Mouse (Mus musculus): ENCODE data around the gene Crip3.

Crip3 gene

DNA sequence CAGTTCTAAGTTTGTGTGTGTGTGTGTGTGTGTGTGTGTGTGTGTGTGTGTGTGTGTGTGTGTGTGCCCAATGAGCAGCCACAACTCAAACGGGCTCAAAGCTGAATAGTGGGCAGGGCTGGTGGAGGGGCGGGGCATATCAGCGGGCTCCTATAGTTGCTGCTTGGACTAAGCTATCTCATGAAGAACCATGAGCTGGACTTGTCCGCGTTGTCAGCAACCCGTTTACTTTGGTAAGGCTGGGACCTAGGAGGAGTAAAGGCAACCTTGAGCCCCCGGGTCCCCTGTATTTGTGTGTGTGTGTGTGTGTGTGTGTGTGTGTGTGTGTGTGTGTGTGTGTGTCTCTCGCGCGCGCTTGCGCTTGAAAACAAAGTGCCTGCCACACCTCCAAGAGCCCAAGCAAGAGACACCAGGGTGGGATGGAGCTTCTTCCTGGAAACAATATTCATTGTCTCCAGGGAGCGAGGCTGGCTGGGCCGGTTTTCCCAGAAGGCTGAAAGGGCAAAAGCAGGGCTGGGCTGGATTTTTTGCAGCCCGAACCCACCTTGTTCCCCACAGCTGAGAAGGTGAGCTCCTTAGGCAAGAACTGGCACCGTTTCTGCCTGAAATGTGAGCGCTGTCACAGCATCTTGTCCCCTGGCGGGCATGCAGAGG lies at the start of gene Crip3:
Gene Crip3 (plus strand): TSS at position 166 of the 654 bp plus-strand sequence.
- peak; percentile 15 for DNase-seq (ENCODE audit: low read depth)

DNA sequence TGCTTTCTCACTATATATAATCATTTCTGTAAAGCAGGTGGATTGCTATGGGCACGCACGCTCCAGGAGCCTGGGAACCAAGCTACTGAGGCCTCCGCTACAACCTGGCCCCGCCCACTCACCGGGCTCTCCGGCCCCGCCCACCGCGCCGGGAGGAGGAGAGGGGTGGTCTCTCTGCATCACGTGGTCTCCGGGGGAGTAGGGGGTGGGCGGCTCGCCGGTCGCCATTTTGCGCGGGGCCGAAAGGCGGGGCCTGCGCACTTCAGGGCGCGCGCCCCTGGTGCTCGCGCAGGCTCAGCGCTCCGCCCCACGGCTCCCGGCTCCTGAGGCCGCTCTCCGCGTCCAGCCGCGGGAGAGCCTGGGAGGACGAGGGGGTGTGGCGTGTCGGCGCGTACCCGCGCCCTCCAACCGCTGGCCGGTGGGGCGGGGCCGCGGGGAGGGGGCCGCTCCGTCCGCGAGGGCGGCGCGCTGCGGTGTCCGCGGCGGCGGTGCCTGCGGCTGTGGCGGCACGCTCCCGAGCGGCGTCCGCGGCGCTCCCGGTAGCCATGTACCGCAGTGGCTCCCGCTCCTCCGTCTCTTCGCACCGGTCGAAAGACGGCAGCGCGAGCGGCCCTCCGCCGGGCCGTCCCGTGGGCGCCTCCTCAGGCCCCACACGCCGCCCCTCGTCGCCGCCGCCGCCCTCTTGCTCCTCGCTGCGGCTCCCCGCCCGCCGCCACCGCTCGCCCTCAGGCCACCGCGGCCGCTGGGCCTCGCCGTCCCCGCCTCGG lies 45.2 kb upstream of the Crip3 start, which contains the start of gene Zfp318:
Gene Zfp318 (plus strand): TSS at position 438 of the 767 bp plus-strand sequence.
- DNase-seq (ENCODE audit: low read depth): peak; percentile 95

DNA sequence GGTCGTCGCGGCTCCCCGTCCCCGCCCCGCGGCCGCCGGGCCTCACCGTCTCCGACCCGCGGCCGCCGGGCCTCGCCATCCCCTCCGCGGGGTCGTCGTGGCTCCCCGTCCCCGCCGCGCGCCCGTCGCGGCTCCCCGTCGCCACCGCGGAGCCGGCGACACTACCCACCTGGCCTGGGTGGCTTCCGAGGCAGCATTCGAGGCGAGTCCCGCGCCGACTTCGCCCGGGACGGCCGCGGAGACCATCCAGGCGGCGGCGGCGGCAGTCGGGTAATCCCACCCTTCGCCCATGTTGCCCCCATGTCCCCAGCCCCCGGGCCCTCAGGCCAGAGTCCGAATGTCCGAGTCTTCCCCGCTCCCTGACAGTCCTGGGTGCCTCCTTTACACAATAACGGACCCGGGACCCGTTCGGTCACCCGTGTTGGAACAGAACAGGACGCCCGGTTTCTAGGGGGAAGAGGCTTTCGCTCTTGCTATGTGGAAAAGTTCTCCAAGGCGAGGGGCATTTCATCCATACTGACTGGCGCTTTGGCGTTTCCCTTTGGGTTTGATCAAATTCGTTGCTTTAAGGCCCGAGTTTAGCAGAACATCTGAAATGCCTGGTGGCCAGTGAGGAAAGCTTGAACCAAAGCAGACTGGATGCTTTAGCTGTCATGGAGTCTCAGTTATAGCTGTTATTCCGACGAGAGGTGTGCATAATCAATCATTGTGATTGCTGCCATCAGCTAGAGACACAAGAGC lies 44.5 kb upstream of the Crip3 start:
- DNase-seq (ENCODE audit: low read depth): peak; percentile 13

DNA sequence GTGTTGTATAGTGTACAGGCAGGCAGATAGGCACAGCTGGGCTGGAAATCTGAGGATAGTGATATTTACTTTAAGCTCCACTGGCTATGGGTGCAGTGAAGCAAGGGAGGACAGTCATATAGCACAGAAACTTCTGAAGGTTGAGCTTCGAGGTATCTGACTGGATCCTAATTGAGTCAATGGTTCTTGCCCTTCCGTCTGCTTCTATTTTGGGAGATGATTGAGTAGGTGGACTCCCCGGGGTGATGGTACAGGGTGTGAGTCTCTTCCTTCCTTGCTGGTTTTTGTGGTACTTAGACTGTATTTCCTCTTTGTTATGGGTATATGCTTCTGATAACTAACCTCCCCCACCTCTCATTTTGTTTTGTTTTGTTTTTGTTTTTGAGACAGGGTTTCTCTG lies 40.5 kb upstream of the Crip3 start:
- DNase-seq (ENCODE audit: low read depth): peak; percentile 57

DNA sequence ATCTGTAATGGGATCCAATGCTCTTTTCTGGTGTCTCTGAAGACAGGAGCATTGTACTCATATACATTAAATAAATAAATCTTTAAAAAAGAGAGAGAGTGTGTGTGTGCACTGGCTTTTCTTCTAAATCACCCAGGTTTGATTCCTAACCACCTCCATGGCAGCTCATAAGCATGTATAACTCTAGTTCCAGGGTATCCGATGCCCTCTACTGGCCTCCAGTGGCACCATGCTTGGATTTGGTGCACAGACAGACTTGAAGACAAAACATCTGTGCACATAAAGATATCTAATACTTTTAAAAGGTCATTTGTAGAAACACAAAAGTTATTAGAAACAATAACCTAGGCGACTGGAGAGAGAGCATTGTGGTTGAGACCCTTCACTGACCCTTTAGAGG lies 35.7 kb upstream of the Crip3 start:
- peak; percentile 75 for DNase-seq (ENCODE audit: low read depth)

DNA sequence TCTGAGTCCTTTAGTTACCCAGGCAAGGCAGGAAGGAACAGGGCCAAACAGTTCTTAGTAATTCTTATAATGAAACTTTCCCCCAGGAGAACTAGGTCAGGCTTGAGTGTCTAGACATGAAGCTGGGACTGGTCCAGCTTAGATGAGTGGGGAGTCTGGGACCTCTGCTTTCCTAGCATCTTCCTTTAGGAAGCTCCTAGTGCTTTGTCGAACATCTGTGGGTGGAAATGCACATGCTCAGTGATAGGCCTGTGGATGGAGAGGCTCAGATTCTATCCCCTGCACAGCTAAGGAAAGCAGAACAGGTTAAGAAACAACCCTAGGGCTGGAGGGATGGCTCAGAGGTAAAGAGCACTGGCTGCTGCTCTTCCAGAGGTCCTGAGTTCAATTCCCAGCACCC lies 34.1 kb upstream of the Crip3 start:
- DNase-seq (ENCODE audit: low read depth): no peak

DNA sequence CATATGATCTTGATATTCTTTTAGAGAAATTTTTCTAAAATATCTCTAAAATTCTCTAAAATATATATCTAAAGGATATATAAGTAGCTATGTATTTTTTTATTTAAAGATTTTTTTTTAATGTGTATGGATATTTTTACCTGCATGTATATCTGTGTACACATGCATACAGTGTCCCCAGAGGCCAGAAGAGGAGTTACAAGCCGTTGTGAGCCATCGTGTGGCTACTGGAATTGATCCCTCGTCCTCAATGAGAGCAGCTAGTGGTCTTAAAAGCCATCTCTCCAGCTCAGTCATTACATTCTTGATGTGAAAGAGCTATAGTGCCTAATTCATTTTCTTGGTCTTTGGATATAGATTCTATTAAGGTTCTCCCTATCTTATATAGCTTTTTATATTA lies 20.2 kb upstream of the Crip3 start:
- DNase-seq (ENCODE audit: low read depth): no peak

DNA sequence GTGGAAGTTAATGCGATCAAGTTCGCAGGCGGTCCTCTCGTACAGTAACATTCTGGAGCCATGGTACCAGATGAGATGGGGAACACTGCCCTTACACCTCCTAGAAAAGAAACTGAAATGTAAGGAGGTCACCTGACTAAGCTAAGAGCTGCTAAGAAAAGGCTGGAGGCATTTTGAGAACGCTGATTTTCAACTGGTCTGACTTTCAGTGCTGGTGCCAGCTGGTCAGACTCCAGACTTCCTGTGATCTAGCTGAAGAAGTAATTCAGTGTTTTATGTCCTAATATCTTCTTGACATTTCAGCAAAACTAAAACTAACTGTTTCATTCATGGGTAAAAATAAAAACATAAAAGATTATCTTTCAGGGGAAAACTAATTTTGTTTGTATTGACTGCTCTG lies 10.1 kb upstream of the Crip3 start:
- DNase-seq (ENCODE audit: low read depth): no peak

DNA sequence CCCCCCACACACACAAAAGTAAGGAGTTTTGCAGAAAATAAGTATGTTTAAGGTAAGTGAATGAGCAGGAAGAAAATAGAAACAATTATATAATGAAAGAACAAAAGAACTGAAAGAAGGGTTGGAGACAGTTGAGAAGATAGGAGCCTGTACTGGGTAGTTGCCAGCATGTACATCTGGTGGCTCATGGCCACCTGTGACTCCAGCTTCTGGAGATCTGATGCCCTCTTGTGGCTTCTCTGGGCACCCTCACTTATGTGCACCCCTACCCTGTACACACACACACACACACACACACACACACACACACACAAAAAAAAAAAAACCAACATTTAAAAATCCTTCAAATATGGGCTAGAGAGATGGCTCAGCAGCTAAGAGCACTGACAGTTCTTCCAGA lies 9.0 kb upstream of the Crip3 start:
- peak; percentile 59 for DNase-seq (ENCODE audit: low read depth)

DNA sequence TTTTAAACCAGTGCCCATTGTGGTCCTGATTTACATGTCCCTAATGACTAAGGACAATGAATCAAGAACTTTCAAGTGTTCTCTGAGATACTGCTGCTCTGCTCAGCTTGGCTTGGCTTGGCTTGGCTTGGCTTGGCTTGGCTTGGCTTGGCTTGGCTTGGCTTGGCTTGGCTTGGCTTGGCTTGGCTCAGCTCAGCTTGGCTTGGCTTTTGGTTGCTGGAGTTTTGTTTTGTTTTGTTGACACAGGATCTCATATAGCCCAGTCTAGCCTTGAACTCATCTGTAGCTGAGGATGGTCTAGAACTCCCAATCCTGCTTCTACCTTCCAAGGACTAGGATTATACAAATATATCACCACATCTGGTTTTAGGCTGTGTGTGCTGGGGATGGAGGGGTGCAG lies 2.2 kb upstream of the Crip3 start:
- no peak for DNase-seq (ENCODE audit: low read depth)

DNA sequence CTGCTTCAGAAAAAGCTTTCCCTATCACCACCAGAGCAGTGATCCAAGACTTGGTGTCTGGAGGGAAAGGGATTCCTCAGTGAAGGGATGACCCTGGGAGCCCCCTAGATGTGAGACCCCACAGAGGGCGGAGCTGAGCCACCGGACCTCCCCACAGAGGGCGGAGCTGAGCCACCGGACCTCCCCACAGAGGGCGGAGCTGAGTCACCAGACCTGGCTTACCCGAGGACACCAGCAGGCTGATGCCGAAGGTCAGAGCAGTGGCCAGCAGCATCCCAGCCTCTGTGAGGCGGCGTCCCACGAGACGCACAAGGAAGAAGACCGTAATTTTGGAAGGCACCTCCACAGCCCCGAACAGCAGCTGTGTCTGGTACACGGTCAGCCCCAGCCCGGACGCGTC lies 4.9 kb downstream of the Crip3 start:
- DNase-seq (ENCODE audit: low read depth): no peak

DNA sequence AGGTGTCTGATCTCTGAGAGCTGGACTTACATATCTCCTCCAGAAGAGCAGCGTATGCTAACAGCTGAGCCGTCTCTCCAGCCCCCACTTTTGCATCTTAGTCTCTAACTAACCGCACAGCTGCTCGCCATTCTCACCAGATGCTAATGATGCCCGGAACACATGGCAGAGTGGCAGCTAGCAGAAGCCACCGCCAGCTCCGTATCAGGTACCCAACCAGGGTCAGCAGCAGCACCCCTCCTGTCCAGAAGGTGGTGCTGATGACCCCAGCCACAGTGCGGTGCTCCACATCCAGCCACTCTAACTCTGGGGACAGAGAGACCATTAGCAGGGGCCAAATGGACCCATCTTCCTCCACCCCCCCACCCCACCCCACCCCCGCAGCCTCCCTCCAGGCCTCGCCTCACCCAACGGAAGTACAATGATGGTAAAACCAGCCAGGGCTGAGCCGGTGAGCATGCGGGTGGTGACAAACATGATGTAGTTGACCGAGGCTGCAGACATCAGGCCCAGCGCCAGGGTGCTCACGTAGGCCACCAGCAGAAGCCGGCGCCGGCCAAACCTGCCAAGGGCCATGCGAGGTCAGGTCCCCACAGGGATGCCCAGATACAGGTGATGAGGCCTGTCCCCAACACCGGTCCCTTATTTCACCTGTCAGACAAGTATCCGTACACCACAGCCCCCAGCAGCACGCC lies 8.1 kb downstream of the Crip3 start:
- peak; percentile 18 for DNase-seq (ENCODE audit: low read depth)

DNA sequence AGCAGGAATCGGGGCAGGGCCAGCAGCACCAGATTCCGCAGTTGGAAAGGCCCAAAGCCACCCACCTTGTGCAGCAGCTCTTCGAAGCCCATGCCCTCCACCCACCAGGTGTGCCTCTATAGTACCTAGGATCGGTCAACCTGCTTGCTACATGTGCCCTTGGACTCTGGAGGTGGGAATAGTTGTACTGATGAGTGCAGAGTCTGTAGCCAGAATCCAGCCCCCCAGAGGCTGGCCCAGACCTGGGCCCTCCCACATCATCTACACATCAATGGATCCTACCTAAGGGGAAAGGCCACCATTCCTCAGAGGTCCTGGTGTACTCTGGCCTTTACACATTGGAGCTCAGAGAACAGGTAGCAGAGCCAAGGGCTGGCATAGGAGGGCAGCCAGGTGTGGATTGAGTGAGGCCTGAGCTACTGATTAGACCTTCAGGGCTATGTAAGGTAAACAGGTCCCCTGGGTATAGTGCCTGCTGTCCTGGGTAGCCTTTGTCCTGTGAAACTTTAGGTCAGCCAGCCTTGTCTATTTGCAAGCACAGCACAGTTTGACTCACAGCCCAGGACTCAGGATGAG lies 9.7 kb downstream of the Crip3 start, which contains the start of gene Slc22a7:
Gene Slc22a7 (minus strand): TSS at position 160 of the 576 bp plus-strand sequence.
- no peak for DNase-seq (ENCODE audit: low read depth)

DNA sequence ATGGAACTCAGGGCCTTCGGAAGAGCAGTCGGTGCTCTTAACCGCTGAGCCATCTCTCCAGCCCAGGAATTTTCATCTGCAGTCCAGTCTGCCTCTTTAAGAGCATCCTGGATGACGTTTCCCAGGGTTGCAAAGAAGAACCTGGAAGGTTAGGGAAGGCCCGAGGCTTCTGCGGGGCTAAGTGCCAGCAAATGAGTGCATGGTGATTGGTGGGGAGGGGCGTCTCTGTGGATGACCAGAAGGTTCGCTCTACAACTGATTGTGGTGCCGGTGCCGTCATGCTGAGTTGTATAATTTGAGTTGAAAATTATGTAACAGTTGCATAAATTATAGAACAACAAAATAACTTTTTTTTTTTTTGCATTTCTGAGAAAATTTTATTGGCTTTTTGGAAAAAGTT lies 10.4 kb downstream of the Crip3 start:
- DNase-seq (ENCODE audit: low read depth): no peak

DNA sequence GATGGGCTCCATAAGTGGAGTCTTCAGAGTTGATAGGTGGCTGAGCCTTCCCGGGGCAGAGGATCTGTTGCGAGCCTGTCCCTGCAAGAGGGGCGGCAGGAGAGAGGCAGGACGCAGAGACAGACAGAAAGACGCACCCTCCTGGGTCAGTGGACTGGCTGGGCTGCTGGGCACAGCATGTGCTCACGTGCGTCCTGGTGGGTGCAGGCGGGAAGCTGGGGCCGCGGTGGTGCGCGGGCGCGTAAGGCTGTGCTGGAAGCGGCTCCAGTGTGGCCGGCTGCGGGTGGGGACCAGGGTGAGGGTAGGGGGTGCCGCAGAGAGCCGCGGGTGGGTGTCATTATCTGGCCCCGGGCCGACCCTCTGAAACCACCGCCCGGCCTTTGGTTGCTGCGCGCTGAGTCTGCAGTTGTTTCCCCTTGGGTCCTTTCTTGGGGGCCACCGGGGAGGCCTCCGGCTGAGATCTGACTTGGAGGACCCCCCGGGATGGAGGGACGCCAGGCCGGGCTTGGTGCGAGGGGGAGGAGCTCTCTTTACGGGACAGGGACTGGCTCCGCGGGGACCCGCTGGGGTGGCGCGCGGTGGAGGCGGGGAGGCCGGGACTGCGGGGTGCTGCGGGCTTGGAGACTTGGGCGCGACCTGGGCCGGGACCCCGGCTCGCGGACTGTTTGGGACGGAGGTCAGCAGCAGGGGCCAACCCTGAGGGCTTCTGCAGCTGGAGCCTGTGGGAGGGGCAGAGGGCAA lies 16.3 kb downstream of the Crip3 start:
- DNase-seq (ENCODE audit: low read depth): no peak

DNA sequence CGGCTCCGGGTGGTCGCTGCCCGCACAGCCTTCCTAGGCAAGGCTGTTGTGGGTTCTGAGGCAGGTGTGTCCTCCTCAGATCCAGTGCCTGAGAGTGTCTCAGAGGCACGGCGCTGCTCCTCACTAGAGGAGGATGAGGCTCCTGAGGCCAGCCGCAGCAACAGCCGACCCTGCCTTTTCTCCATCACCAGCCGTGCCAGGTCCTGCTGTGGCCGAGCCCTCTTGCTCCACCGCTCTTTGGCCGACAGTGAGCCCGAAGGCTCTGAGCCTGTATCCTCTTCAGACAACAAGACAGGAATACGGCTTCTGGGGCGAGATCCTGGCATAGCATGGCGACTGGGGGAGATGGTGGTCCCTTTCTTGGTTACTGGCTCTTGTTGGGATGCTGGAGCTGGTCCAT lies 17.5 kb downstream of the Crip3 start:
- DNase-seq (ENCODE audit: low read depth): no peak

DNA sequence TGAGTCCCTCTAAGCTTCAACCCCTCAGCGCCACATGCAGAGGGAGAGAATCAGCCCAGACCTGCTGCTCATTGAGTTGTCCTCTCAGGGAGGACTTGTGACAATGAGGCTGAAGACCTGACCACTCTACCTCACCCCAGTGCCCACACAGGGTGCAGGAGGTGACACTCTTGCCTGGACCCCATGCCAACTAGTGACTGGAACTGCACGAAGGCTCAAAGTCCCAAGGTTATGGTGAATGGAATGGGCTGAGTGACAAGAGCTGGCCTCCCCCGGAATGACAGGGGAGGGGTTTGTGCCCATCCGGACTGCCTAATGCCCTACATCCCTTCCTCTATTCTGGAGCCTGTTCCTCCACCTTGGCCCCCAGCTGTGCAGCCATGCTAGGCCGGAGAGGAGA lies 24.0 kb downstream of the Crip3 start:
- no peak for DNase-seq (ENCODE audit: low read depth)

DNA sequence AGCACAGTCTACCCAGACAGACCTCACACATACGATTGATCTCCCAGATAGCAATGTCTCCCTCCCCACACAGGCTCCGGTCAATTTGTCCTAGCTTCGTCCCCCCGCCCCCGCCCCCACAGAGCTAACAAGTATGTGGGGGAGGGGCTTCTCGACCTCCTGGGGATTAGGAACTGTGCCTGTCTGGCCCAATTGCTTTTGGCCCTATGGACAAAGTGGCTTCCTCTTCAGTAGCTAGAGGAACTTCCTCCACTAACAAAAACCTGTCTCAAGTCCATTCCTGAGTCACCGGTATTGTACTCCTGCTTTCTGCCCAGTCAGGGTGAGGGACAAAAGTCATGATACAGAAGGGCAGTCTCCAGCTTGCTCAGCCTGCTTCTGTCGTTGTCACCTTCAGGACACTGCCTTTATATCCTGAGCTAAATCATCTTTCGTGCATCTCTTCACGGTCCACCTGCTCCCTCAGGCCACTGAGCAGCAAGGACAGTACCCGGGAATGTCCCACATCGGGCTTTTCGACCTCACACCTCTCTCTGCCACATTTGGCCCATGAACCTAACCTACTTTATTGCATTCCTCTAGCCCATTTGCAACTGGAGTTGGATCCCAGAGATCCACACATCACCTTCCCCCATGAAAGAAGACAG lies 24.7 kb downstream of the Crip3 start:
- no peak for DNase-seq (ENCODE audit: low read depth)

DNA sequence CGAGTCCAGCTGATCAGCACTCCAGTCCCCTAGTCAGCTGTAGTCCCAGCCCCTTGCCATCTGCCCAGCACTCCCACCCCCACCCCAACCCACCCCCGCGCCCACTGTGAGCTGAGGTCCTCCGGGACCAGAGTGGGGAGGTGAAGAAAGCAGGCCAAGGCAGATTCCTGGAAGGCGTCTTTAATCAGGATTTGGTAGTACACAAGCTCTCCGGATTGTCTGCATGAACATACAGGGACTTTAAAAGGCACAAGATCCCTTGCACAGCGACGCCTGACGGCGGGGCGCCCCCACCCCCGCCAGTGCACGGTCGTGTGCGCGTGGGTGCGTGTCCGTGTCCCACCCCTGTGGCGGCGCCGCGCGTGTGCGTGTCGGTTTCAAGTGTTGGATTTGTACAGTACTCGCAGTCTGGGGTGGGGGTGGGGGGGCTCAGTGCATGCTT lies 25.3 kb downstream of the Crip3 start:
- DNase-seq (ENCODE audit: low read depth): no peak

DNA sequence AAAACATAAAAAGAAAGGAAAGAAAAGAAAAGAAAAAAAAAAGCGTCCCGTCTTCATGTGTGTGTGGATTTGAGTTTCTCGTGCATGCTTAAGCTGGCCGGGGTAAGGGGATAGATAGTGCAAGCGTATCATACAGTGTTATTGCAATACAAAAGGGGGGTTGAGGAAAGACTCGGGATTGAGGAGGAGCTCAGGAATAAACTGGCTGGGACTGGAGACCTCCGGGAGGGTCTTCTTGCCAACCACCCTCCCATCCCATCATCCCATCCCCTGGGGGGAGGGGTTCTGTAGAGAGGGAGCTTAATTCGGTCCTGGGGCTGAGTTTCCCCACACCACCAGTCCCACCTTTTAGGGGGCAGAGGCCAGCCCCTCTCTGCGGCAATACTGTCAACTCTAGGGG lies 25.8 kb downstream of the Crip3 start:
- DNase-seq (ENCODE audit: low read depth): no peak

Data from 416B (cell line).